Mouse (Mus musculus) cortical plate, adult 2 months (tissue): ENCODE measurements at regions not wholly inside any gene's neighbourhood (a gene's known extent, or its start where the extent isn't known, plus 50 kb on each side); places are given as distances from the start of the nearest gene placed in this dataset.

Experiments
- CTCF ChIP-seq: fragments of 200-500 bp; IDR thresholded peaks from 2 replicates; pipeline ENCODE4 v1.5.1; 2011; ENCODE audit warnings: mild to moderate bottlenecking, control low read depth, low read length; ENCODE audit not compliant: insufficient read depth; ENCODE audit errors: extremely low read depth
- POLR2A ChIP-seq: fragments of 200-500 bp; IDR thresholded peaks from 2 replicates; pipeline ENCODE4 v1.6.1; 2011; ENCODE audit warnings: mild to moderate bottlenecking, low read length, control low read depth; ENCODE audit not compliant: insufficient read depth; ENCODE audit errors: extremely low read depth

- TF ChIP-seq POLR2A, result no peak
- TF ChIP-seq CTCF, result no peak
Measured at GRCm38 (mm10) chr4:62824581-62824980, 140.8 kb upstream of the Zfp618 start.
